Mouse (Mus musculus) NIH3T3 (cell line): ENCODE results near the gene Bpgm.

Experiments
- DNase-seq: peaks from one replicate; pipeline ENCODE4 v3.0.0-alpha.2; 2012; ENCODE audit warnings: low read depth

The Bpgm gene

DNA sequence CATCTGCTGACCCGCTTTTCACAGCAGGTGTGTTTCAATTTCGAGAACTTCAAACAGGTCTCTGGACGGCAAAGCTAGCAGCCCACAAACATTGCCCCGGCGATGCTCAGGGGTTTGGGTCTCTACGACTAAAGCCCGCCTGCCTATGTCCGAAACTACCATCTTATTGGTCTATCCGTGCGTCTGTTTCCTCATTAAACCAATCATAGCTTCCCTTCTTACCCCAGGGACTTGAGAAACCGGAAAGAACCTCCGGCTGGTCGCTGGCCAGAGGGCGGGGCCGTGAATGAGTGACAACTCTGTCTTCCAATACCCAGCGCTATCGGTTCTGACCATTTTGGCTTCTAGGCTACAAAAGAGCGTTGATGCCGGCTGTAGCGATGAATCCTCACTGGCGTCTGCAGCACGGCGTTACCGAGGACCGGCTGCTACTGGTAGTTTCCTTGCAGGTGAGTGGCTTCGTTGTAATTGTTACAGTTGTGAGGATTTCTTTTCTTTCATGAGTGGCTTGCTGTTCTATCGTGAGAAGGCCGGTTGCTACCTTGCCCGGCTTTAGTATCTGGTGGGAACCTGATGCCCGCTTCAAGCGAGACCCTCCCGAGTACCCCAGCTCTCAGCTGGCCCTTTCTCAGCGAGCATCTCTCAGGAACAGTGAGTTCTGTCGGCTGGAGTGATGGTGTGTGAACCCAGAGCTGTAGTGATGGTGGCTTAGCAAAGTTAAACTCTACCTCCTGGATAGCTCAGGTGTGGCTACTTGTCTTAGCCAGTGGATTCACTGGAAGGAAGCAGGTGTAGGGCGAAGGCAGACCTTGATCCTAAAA is at the start of gene Bpgm:
Bpgm (plus strand) TSS at position 234 of the 821 bp plus-strand sequence.
- peak; percentile 100 for DNase-seq

DNA sequence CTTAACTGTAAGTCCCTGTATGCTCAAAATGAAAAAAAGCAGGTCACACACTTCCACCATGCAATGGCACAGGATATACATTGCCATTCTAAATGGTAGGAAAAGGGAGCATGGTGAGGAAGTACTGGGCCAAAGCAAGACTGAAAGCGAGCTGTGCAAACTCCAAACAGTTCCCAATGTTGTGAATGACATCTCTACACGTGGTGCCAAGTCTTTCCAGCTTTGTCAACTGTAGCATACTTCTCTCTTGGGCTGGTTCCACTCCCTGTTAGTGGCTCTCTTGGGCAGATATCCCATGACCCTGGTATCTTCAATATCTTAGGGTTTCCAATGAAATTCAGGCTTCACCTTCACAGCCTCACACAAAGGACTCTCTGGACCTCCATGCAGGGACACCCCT is 37.0 kb upstream of the Bpgm start:
- DNase-seq, result no peak

DNA sequence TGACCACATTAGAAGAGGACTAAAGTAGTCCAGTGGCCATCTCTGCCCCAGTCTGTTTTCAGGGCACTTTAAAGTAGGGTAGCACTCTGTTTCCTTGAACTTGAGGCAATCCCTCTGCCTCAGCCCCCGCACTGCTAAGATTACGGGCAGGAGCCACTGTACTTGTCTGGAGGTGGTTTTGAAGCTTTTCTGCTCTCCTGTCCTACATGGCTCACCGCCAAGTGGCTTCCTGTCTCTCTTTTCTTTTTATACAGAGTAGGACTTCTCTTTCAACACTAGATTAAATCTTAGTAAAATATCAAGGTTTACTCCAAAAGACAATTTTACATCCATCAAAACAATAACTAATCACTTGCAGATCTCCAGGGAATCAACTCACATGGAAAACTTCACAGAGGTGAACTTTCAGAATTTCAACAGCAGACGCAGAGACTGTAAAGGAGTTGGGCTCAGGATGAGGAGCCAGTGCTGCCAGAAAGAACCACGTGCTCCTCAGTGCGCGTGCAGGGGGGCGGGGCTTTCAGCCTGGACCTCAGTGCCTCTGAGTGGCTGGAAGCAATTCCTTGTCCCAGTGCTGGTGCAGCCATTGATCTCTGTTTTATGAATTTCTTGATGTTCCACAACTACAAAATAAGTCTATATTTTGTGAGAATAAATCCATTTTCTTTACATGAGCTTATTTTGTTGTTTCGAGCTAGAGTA is 34.3 kb upstream of the Bpgm start:
- DNase-seq, result peak; percentile 34

DNA sequence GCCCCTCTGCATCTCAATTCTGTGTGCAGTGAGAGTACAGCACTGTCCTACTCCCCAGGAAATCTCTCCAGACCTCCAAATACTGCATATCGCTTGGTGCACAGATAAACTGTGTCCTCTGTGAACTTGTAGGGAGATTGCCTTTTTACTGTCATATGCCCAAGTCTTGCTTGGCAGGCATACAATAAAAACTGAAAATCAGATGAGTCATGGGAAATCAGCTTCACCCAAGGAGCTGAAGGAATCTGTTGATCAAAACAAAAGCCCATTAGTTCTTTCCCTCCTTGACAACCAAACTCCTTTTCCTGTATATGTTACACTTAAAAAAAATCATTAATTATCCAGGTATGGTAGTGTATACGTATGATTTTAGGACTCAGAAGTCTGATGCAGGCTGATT is 32.2 kb upstream of the Bpgm start:
- peak; percentile 72 for DNase-seq

DNA sequence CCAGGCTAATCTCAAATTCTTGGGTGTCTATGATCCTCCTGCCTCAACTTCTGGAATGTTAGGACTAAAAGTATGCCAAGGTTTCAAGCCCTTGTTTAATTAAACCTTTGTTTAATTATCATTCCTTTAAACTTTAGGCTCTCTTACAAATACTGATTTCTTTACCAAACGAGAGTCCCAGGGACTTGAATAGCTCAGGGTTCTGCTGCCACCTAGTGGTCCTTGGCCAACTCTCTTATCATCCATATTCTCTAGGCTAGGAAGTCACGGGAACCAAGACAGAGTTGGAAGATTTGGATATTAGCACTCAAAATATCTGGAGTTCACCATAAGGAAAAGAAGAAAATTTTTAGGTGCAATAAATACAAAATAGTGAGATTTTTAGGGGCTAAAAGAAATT is 28.0 kb upstream of the Bpgm start:
- peak; percentile 94 for DNase-seq

DNA sequence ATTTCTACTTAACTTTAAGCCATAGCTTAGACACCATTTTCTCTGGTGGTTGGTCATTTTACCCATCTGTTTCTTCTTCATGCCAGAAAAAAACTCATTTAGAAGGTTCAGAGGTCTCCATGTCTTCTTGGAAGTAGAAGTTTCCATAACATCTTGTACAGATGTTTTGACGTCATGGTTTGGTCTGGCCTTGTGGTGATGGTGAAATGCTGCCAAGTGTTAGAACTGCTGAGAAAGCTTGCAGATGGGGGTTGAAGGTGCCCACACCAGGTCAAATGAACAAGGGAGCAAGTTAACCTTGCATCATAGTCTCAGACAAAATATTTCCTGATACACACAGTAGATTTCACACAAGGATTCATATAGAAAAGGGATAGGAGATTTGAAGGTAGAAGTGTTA is 27.3 kb upstream of the Bpgm start:
- DNase-seq, result no peak

DNA sequence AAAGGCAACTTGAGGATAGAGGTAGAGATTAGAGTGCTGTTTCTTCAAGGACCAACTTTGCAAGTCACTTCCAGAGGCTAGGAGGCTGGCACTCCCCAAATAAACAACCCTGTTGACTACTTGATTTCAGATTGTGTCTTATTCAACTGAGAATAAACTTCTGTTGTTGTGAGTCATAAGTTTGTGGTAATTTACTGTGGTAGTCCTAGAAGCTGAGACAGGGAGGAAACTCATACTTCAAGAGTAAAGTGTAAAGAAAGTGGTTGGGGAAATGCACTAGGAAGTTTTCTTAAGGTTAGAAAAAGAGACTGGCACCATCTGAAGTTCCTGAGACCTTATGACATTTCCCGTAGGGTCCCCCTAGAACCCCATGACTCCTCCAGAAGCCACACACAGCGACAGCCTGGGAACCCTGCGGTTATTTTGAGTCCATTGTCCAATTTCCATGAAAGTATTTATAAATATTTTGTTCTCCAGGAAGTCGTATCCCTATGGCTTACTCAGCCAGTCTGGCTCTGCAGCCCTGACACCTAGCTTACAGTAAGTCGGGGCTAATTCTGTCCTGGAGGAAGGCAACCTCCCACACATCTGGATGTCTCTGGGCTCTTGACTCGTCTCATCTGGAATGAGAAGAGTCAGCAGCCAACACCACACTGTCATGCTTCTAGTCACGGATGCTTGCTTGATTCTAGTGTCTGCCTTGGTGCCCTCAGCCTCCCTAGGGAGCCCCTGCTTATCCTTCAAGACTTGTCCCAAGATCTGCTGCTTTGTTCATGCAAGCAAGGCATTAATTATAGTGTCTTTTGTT is 22.8 kb upstream of the Bpgm start:
- peak; percentile 32 for DNase-seq

DNA sequence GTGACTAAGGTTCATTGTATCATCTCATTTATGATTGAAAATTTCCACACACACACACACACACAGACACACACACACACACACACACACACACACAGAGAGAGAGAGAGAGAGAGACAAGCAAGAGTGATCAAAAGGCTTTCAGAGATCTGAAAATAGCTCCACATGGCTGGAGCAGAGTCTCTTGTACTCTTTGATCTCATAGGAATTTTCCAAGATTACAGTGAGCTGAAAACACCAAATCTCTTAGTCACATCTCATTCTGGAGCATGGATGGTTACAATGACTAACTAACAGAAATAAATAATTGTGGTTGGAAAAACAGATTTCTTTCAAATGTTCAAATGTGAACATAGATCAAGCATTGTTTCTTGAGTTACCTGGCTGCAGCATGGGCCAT is 16.6 kb upstream of the Bpgm start:
- DNase-seq, result peak; percentile 45

DNA sequence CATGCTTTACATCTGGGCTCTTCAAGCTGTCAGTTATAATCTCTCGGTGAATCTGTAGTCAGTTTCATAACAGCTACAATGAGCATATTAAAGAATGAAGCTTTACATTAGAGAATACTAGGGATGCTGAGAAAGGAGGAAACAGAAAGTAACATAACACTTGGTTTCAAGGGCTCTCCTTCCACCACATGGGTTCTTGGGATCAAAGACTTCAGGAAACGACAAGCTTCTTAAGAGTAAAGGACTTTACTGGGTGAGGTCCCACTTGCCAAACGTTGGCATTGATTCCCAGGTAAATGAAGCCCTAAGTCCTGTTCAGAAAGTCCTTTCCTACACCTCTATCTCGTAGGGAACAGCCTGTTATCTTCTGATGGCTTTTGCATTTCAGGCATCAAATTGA is 15.4 kb upstream of the Bpgm start:
- DNase-seq, result no peak

DNA sequence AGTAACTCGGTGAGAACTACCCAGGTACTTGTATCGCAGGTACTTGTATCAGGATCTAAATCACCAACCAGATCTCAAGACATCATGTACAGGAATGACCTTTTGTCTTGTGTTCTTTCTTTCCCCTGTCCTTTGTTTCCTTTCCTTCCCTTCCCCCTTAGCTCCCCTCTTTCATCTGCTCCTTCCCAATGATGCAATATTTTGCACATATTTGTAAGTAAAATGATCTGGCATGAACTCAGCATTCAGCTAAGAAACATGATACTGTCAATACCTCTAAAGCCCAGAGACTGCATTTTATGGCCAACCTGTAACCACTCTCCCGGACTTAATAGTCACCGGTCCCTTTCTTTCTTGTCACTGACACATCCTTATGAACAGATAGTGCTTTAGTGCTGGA is 12.4 kb upstream of the Bpgm start:
- DNase-seq, result peak; percentile 51

DNA sequence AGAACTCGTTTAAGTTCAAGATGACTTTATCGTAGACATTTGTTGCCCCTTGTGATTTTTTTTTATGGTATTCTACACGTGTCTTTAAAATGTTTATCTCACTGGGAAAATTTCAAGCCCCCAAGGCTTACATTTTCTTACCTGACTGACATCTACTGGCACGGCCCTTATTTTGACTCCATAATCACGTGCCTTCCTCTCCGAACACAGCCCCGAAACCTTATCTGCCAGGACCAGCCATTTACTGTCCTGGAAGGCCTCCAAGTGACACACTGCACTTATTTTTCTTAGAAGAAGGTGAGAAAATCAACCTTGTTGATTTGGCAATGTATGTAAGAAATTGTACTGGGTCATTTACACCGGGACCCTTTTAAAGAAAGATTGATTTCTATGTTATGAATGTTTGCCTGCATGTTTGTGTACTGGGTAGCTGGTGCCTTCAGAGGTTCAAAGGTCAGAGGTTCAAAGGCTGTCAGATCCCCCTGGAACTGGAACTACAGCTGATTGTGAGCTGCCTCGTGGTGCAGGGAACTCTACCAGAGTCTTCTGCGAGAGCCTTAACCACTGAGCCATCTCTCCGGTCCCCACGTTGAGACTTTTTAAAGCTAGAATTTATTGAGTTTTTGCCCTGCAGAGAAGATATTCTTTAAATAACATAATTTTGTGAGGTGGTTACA is 4.4 kb upstream of the Bpgm start:
- no peak for DNase-seq

DNA sequence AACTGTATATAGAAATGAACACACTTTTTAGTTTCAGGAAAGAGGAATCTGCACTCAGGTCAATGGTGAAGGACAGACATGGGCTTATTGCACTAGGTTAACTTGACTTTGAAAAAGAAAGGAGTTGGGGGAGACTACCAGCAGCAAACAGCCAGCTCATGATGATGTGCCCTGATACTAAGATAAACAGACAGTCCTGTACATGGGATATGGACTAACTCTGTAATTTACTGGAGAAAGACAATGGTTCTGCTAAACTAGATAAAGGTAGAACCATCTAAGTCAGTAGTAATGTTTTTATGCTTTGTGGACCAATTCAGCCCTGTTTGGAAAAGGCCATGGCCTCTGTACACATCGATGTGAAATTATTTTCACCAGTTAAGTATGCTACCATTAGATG is 2.7 kb upstream of the Bpgm start:
- DNase-seq, result no peak

DNA sequence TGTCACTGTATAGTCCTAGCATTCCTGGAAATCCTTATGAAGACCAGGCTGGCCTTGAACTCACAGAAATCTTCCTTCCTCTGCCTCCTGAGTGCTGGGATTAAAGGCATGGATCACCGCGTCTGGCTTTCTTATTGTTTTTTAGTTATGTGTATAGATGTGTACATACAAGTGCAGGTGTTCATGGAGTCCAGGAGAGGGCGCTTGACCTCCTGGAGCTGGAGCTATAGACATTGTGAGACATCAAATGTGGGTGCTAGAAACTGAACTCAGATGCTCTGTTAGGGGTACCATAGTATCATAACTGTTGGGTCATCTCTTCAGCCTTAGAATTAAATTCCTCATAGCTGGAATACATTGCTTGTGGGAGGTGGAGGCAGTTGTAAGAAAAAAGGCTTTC is 2.0 kb upstream of the Bpgm start:
- DNase-seq, result no peak

DNA sequence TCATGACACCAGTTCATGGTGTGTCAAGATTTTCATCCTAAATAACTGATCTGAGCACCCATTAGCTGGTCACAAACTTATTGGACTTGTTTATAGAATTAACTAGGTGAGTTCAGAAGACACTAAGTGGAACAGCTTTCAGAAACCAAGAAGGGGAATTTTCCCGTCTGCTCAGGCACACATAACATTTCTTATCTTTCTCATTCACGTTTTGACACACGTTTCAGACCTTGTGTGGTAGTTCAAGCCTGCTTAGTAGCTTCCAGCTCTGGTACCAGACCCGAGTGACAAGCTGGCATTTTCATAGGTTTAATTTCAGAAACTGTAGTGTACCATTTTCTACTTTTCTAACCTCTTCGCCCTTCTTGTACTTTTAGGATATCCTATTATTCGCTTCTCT is 616 bp upstream of the Bpgm start:
- DNase-seq, result no peak

DNA sequence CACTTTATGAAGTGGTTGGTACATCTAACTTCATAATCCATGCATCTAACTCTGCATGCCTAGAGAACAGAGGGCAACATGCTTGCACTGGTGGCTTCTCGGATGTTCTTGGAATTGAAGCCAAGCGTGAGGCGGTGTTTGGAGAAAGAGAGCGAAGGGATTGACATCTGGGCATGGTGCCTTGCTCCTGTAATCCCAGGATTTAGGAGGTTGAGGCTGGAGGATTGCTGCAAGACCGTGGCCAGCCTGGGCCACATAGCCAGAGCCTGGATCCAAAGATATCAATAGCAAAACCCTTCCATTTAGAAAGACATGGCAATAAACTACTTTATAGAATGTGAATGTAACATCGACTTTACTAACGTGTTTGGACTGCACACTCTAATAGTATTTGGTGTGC is 2.0 kb downstream of the Bpgm start:
- no peak for DNase-seq

DNA sequence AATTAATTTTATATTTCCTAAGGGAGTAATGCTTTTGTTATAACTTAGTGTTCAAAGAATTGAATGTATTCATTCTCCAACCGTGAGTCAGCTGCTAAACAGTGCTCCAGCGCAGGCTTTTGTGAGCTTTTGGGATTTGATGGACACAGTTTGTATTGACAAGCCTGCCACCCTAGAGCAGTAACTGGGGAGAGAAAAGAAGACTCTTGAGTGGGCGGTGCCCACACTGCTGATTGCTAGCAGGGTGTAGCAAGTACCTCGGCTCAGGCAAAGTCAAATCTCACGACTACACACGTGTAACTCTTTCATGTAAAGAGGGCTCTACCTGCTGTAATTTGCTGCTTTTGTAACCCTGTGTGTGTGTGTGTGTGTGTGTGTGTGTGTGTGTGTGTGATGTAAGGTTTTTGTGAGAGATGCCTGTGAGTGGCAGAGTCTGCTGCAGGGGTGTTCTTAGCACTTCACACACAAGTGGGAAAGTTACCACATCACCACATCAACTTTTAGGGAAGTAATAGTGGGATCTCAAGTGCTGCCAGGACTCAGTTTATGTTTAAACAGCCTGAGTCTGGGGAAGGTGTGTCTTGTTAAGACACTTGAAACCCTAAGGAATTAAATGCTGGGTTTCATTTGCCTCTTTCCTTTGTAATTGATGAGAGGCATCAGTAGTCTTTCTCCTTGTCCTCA is 2.8 kb downstream of the Bpgm start:
- peak; percentile 61 for DNase-seq

DNA sequence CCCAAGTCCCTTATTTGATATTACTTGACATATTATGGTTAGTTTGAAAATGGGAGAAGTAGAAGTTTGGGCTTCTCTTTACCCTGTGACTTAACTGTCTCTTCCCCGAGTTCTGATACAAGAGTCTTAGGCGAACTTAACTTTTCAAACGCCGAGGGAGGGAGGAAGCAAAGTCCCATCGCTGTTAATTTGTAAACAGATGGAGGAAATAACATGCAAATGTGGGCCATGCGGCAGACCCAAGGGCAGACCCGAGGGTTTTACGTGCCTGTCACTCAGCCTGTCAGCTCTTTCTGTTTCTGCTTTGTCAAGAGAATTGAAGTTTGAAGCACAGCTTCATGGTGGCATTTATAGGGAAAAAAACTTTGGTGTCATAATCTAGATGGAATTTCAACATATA is 3.5 kb downstream of the Bpgm start:
- no peak for DNase-seq

DNA sequence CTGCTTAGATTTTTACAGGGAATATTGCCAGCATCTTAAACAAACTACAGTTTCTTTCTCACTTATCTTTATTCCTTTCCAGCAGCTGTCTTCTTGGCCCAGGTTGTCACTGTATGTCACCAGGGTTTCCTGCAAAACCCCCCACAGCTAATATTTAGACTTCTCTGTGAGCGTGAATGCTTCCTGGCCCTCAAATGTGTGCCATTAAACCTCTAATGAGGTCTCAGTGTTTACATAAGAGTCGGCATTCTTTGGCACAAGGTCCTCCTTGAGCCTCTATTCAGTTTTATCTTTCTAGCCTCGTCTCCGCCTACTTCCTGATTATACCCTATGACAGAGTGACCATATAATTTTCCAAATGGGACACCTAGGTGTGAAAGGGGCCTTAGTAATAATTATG is 4.7 kb downstream of the Bpgm start:
- no peak for DNase-seq

DNA sequence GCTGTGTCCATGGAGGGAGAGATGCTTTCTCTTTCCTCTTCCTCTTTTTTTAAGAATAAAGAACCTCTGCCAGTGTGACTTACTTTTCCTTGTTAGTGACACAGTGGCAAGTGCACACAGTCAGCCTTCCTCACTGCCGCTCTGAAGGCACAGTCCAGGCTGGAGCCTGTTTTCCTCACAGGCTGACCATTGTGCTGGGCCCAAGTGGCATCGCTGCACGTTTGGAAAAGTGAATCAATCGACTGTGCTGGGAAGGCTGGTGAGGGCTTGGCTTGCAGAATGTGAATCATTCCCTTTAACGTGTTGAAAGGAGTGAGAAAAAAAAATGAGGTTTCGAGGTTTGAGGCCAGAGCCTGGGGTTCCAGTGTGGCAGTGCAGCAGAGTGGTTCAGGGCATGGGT is 5.3 kb downstream of the Bpgm start:
- DNase-seq, result peak; percentile 69

DNA sequence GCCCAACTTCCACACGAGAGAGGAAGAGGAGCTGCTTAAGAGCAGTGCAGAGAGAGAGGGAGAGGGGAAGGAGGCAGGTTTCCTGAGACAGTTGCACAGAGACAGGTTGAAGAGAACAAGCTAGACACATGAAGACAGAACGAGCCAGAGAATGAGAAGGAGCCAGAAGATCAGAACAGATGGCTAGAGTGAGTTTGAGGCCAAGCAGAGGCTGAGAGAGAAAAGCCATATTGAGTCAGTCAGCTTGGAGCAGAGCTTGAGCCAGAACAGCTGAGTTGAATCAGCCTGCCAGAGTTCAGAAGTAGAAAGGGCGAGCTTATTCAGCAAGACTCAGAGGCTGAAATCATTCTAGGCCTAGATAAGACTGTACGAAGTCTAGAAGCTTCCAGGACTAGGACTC is 6.8 kb downstream of the Bpgm start:
- DNase-seq, result peak; percentile 57

DNA sequence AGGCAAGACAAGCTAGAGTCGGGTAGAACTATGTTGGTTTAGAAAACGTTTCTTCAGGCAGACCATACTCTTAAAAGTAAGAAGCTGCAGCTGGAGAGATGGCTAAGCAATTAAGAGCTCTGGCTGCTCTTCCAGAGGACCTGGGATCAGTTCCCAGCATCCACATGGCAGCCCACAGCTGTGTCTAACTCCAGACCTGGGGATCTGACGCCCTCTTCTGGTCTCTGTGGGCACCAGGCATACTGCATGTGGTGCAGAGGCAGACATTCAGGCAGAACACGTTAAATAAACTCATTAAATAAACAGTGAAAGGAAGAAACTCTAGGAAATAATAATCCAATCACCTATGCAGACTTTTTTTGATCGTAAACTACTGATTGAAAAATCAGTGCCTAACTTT is 7.4 kb downstream of the Bpgm start:
- no peak for DNase-seq

DNA sequence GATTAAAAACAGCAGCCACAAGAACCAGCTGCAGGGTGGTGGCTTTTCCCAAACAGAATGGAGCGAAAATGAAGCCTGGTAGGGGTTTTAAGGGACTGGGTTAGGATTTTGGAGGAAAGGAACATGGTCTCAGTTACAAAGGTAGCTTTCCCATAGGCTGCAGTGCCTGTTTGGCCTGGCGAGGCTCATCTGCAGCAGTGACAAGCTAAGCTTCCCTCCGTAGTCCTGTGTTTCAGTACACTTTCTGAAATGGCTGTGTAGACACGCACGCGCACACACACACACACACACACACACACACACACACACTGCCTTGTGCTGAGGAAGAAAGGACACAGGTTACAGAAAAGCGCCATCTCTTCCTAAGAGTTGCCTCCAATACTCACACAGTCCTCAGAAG is 7.8 kb downstream of the Bpgm start:
- DNase-seq, result no peak
